Mouse (Mus musculus) 416B (cell line): ENCODE data around the gene Add2.
"Not testable (repeated sequence)": the region's sequence is repeated elsewhere in the genome, so short reads cannot be mapped to it uniquely, and the experiment has no call there.

ENCODE experiments used
- DNase-seq: peaks from one replicate; pipeline ENCODE4 v3.0.0; 2011; ENCODE audit warnings: low read depth

The Add2 gene

GRCm38 (mm10) chr6:86028601-86029322, at the start of gene Add2:
Add2 (plus strand) TSS chr6:86028681.
- no peak for DNase-seq

- DNase-seq: peak; percentile 32
These were observed 49.7 kb upstream of the Add2 start for GRCm38 (mm10) chr6:85978736-85979135.

- no peak for DNase-seq
These were observed 44.1 kb upstream of the Add2 start for GRCm38 (mm10) chr6:85984351-85984750.

GRCm38 (mm10) chr6:85989570-85989969, 38.9 kb upstream of the Add2 start:
- not testable (repeated sequence) for DNase-seq

GRCm38 (mm10) chr6:85990774-85991173, 37.7 kb upstream of the Add2 start:
- not testable (repeated sequence) for DNase-seq

GRCm38 (mm10) chr6:86003405-86003925, 25.0 kb upstream of the Add2 start:
- peak; percentile 22 for DNase-seq

GRCm38 (mm10) chr6:86004271-86005148, 24.0 kb upstream of the Add2 start:
- DNase-seq: peak; percentile 85

- peak; percentile 56 for DNase-seq
These were observed 18.5 kb upstream of the Add2 start for GRCm38 (mm10) chr6:86009980-86010379.

GRCm38 (mm10) chr6:86014812-86015211, 13.7 kb upstream of the Add2 start:
- peak; percentile 60 for DNase-seq

GRCm38 (mm10) chr6:86015871-86016270, 12.6 kb upstream of the Add2 start, which contains the start of gene Figla:
Figla (plus strand) TSS chr6:86016171.
- no peak for DNase-seq

GRCm38 (mm10) chr6:86016793-86017350, 11.6 kb upstream of the Add2 start:
- no peak for DNase-seq

GRCm38 (mm10) chr6:86019415-86020237, 8.9 kb upstream of the Add2 start:
- peak; percentile 74 for DNase-seq

GRCm38 (mm10) chr6:86020948-86021347, 7.5 kb upstream of the Add2 start:
- DNase-seq: peak; percentile 50

GRCm38 (mm10) chr6:86026632-86027292, 1.7 kb upstream of the Add2 start:
- DNase-seq: no peak

GRCm38 (mm10) chr6:86028150-86028549, 331 bp upstream of the Add2 start:
- DNase-seq: no peak

GRCm38 (mm10) chr6:86029323-86029713, 837 bp downstream of the Add2 start:
- DNase-seq: no peak

- DNase-seq: peak; percentile 25
These were observed 3.0 kb downstream of the Add2 start for GRCm38 (mm10) chr6:86031527-86031926.

GRCm38 (mm10) chr6:86033635-86034034, 5.2 kb downstream of the Add2 start:
- no peak for DNase-seq

GRCm38 (mm10) chr6:86038901-86039300, 10.4 kb downstream of the Add2 start:
- DNase-seq: no peak

GRCm38 (mm10) chr6:86040140-86040539, 11.7 kb downstream of the Add2 start:
- DNase-seq: no peak

GRCm38 (mm10) chr6:86047510-86047909, 19.0 kb downstream of the Add2 start:
- DNase-seq: no peak
